Mouse (Mus musculus): Measurements from ENCODE around the gene Cabp4. TPM values are rescaled to one million over a fixed set of nuclear protein-coding genes. Genes with fewer than 3 reads are reported as not detected.
A peak's percentile ranks its signal among the peaks of the same experiment; 100 is the strongest.

The Cabp4 gene
- total RNA-seq (2021): not detected
- long read RNA-seq, experiment 1: 0 reads
- long read RNA-seq, experiment 2: 0 reads

GRCm38 (mm10) chr19:4143759-4144268, at the start of gene Cabp4:
Gene Cabp4, minus strand, starts transcription at chr19:4144033.
- DNase-seq: no peak

- no peak for DNase-seq
These were observed 49.3 kb upstream of the Cabp4 start for GRCm38 (mm10) chr19:4193129-4193528.

GRCm38 (mm10) chr19:4192251-4192985, 48.6 kb upstream of the Cabp4 start:
- DNase-seq: no peak

- peak; percentile 99 for DNase-seq
These were observed 47.9 kb upstream of the Cabp4 start, which contains the start of gene Ppp1ca for GRCm38 (mm10) chr19:4191528-4192250. Gene Ppp1ca, plus strand, starts transcription at chr19:4192065.

- DNase-seq: no peak
These were observed 47.0 kb upstream of the Cabp4 start, which contains the start of gene Tbc1d10c for GRCm38 (mm10) chr19:4190831-4191334. Gene Tbc1d10c, minus strand, starts transcription at chr19:4191284.

GRCm38 (mm10) chr19:4189051-4189620, 45.3 kb upstream of the Cabp4 start:
- no peak for DNase-seq

DNA sequence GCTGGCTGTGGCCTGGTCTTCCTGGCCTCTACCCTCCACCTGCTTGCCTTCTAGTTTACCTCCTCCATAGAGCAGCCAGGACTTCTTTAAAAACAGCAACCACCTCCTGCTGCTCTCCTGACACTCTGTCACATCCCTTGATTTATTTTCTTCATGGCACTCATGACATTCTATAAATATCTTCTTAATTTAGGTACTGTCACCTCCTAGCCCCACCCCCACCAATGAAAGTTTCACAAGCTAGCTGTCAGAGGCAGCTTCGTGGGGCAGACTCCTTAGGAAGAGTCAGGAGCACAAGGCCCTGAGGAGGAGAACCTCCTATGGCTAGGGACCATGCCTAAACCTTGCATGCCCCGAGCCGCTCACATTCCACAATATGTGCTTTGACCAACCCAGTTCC, 43.5 kb upstream of the Cabp4 start:
- no peak for DNase-seq

DNA sequence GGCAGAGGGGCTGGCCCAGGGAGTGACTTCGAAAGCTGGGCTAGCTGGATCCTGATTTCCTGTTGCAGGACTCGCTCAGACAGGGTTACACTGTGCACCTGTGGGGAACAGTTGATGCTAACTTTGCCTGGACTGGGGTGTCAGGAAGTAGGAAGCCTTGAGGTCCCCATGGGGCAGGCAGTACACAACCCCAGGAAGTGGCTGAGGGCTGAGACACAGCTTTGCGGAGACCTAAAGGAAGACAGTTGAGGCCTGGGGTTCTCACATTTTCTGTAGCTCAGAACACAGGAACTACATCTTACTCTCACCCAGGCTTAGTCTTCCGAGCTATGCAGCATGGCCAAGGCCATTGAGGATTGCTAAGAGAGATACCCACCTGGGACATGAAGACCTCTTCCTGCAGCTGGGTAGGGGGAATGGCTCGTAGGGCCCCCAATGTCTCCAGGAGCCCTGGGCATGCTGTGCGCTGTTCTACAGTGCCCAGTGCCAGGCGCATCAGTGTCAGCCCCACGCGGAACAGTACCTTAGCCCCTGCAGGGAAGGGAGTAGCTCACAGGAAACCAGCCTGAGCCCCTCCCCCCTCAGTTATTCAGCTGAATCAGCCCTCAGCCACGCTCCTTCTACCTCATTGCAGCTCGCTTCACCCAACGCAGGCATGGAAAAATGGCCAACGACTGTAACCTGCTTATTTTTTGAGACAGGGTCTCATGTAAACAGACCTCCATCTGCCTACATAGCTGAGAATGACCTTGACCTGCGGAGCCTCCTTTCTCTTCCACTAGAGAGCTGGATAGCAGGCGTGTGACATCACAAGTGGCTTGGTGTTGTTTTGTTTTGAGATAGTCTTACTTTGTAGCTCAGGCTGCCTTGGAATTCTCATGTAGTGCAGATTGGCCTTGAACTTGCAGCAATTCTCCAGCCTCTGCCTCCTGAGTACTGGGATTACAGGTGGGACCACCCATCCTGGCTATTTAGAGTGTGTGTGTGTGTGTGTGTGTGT, 41.4 kb upstream of the Cabp4 start:
- DNase-seq: no peak

- DNase-seq: no peak
These were observed 39.9 kb upstream of the Cabp4 start for GRCm38 (mm10) chr19:4183689-4184088.

DNA sequence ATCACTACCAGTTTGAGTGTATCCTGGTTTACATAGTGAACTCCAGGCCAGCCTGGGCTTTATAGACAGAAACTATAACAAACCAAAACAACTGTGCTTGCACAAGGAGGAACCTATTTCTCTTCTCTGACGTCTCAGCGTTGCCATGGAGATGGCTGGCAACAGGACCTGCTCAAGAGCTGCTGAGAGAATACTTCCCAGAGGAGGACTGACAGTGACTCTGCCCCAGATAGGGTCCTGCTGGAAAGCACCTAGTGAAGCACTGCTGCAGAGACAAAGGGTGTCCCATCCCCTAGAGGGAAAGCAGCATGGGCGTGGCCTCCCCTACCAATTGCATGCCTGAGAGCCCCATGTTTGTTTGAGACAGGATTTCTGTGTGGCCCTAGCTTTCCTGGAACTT, 38.1 kb upstream of the Cabp4 start:
- DNase-seq: no peak

DNA sequence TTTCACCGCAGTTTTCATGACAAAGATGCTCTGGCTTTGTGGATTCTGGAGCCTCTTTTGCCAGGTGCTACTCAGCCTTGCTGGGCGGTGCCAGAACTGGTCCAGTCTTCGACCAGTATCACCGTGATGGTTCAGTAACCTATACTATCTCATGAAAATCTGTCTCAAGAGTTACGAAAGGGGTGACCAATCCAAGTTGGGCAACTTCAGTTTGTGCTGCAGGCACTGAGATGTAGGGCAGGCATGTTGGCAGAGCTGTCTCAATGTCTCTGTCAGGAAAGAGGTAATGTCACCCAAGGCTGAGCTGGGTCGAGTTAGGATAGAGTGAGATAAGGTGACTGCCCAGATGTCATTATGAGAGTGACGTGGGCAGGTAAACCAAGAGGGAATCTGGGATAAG, 36.6 kb upstream of the Cabp4 start:
- no peak for DNase-seq

DNA sequence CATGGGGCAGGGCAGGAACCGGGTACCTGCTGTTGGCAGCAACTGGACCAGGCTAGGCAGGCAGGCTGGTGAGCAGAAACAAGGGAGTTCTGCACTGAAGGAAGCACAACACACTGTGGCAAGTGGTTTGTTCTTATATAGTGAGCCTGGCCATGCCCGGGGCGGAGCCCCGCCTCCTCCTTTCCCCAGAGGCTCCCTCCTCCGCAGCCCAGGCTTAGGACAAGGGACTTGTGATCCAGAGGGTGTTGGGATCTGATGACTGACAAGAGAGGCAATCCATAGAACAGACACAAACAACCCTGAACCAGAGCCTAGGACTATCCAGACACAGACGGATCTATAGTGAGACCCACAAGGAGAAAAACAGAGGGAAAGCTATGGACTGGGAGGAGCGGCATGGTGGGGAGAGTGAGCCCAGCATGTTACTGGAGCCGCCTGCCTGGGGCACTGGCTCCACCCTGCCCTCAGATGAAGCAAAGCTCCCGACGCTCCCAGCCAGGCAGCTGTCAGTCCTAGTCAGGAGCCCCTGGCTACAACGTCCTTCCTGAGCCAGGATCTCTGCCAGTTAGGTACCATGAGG, 31.6 kb upstream of the Cabp4 start, which contains the start of gene Carns1:
TSS of gene Carns1 (minus strand) at position 112 of the 580 bp plus-strand sequence.
- peak; percentile 50 for DNase-seq

DNA sequence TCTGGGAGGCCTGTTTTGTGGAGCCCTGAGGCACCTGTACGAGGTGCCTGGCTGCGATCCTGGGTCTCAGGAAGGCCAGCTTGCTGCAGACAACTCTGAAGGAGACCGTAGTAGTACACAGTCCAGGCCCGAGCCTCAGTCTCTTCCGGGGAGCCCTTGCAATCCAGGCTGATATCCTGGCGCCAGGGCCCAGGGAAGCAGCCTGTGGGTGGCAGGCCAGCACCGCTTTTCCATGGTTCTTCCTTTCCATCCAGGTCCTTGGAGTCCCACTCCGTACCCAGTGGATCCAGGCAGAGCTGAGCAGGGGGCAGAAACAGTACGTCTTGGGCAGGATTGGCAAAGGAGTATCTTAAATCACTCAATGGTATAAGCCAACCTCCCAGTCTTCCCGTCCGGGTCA, 29.1 kb upstream of the Cabp4 start:
- DNase-seq: no peak

- peak; percentile 63 for DNase-seq
These were observed 27.8 kb upstream of the Cabp4 start for GRCm38 (mm10) chr19:4171393-4172290.

DNA sequence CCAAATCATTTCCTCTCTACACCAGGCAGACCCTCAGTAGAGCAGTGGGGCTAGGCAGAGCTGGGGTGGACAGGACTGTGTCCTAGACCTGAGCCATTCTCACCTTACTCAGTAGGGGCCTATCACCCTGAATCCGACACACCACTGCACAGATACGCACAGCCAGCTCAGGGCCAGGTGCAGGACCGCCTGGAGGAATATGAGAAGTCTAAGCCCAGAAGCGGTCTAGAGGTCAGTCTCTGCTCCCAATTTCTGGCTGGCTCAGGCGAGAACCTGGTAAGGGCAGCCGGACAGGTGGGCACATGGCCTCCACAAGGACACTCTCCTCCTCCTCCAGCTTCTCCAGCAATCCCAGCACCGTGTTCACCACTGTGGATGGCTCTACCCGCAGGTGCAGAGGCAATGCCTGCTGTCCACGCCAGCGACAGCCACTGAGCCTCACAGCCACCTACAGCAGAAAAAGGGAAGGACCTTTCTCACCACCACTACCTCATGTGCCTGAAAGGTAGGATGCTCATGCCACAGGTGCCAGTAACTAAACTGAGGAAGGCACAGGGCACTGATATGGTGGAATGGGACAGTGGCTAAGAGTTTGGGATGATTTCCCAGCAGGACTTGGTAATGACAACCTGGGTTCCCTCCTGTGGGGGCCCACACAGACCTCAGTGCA, 27.0 kb upstream of the Cabp4 start:
- DNase-seq: no peak

DNA sequence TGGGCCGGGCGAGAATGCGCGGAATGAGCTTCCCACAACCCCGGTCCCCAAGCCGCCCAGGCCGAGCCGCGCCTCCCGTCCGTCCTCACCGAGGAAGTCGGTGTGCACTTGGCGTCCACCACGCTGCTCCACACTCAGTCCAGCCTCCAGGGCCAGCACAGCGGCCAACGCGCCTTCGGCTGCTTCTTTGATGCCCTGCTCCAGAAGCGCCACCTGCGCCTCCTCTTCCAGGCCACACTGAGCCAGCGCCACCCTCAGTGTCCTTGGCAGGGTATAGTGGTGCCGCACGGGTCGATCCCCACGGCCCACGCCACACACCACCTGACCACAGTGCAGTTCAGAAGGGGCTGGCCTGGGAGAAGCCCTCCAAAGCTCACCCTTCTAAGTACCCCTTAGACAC, 26.0 kb upstream of the Cabp4 start:
- no peak for DNase-seq

DNA sequence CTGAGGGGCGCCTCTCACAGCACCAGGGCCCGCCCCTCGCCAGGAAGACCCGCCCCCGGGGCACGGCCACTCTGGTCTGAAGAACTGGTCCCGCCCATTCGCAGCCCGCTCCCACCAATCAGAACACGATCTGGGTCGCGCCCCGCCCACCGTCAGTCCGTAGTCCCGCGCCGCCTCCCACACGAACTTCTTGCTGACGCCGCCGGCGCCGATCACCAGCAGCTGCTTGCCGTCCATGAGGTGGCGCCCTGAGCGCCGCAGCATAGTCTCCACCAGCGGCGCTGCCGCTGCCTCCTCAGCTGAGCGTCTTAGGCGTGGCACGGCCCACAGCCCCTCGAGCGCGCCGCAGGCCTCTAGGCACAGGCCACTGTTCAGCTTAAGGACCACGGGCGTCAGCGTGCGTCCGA, 25.5 kb upstream of the Cabp4 start:
- peak; percentile 99 for DNase-seq

DNA sequence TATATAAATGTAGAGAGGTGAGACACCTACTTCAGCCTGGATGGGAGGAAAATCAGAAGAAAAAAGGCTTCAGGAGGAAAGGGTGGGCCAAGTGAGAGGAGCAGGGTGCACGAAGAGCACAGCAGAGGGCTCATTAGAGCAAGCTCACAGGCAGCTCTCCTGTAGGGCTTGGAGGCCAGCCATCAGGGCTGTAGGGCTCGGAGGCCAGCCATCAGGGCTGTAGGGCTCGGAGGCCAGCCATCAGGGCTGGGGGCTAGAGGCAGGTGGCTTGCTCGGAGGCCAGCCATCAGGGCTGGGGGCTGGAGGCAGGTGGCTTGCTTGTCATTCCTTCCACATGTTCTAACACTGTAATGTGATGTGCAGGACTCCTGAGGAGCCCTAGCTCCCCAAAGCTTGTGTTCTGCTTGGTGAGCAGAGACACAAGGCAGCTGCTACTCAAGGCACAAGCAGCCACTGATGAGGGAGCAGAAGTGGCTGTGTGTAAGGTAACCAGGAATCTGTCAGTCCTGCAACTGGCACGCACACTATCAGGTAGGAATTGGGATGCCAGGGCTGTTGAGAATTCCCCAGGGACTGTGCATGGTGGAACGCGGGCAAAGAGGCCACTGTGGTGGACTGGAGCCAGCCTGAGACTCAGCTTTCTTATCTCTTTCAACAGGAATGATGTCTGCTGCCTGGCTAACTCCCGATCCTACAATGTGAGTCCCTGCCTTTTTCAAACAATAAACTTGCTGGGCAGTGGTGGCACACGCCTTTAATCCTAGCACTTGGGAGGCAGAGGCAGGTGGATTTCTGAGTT, 23.0 kb upstream of the Cabp4 start:
- no peak for DNase-seq
